Mouse (Mus musculus): Measurements from ENCODE around the gene Gemin7.
A peak's percentile ranks its signal among the peaks of the same experiment; 100 is the strongest.

The Gemin7 gene

DNA sequence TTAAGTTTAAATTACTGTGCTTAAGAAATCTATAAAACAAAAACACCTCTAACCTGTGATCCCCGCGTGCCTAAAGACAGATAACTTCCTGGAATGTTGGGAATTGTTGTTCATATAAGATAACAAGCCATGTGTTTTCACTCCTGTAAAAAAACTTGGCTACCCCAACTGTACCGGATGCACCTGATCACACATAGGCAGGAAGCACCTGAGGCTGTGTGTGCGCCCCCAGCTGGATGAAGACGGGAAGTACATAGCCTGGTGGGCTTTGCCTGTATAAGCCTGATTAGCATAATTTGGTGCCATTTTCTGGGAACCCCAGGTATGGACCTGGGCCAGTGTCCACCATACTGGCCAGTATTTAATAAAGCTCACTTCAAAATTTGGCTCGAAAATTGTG, 33.8 kb downstream of the Gemin7 start:
- DNase-seq: peak in 1 of 2 experiments; percentile 44

DNA sequence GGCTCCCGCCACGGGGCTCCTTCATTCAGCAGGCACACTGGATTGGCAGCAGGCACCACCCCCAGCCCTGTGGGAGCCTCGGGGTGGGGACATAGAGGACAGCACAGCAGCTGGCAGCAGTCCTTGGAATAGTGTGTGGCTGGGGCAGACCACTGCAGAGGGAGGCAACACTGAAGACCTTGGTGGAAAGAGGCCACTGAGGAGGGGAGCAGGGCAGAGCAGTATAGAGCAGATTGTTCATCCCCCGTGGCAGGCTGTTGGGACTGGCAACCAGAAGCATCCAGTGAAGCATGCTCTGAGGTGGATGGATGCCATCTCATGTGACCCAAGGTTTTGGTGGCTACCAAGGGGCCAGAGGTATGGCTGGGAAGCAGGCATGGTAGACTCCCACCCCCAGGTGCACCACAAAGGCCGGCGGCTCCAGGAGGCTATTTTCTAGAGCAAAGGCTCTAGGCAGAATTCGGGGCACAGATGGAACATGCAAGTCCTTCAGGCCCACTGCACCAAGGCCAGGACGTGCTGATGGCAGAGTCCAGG, 35.2 kb downstream of the Gemin7 start:
- DNase-seq: no peak

DNA sequence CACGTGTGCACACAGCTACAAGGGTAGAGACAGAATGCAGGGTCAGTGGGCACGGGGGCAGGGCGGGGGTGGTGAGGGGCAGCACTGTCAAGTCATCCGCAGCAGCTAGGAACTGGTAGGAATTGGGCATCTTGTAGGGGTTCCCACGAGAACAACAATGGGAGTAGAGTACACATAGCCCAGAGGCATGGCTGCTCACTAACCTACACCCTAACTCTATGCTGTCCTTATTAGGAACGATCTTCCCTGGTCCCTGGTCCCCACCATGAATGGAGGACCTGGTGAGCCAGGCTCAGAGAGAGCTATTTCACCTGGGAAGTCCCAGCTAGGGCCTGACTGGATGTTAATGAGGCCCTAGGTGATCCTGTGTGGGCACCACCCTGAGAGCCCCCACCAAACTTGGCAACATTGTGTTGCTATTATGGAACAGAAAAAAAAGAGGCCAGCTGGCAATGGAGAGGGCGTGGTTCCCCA, 35.7 kb downstream of the Gemin7 start:
- DNase-seq: no peak

DNA sequence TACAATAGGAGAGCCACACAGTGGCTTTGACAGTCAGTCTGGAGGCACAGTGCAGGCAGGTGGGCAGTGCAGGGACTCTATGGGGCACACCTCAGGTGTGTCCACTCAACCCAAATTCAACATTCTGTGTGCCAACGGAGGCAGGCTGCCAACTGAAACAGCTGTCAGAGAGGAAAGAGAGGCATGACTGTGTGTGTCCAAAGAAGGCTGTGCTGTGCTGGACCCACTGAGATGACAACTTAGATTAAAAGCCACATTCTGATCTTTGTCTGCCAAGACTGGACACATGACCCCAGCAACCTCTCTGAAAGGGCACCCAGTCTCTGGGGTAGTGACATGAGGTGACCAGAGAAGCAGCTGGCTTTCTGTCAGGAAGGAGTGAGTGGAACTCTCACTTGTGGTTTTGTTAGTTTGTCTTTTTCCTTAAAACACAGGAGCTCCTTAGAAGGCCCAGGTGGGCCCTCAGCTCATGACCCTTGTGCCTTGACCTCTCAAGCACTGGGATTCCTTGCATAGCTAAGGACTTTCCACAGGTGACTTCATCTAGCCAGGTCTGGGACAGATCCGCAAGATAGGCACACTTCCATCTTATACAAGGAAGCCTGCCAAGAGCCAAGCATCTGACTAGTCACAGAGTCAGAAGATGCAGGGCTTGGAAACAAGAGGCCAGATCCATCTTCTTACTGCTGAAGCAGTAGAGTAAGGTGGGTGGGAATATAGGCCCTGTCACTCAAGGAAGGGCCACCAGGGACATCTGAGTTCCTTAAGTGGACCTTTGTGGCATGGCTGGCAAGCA, 36.4 kb downstream of the Gemin7 start:
- DNase-seq: peak; percentile 28 to 49

DNA sequence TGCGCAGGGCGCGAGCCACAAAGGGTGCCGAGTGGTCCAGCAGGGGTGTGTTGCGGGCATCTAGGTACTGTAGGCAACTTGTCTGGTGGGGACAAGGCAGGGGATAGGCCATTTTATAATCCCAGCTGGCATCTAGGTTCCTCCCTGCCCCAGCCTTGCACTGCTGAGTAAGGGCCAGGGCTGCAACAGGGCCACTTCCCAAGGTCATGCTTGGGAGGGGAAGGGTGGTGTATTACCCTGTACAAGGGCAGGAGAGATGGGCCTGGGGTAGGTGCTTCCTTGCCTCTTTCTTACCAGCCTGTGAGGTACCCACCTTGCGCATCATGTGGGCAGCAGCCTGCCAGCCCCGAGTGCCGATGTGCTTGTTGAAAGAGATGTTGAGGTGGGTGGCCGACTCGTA, 42.7 kb downstream of the Gemin7 start:
- DNase-seq: no peak

DNA sequence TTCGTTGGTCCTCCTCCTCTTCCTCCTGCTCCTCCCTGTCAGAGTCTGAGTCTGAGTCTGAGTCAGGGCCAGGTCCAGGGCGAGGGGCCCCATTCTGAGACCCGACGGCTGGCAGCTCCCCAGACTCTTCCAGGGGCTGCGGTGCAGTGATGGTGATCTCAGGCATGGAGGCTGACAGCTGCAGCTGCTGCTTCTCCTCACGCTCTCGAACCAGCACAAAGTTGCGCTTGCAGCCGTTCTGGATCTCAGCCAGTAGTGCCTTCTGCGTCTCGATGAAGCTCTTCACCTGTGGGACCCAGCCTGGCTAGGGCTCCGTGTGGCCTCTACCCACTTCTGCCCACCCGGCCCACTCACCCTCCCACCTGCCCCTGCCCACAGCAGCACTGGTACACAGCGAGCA, 45.2 kb downstream of the Gemin7 start:
- no peak for DNase-seq

DNA sequence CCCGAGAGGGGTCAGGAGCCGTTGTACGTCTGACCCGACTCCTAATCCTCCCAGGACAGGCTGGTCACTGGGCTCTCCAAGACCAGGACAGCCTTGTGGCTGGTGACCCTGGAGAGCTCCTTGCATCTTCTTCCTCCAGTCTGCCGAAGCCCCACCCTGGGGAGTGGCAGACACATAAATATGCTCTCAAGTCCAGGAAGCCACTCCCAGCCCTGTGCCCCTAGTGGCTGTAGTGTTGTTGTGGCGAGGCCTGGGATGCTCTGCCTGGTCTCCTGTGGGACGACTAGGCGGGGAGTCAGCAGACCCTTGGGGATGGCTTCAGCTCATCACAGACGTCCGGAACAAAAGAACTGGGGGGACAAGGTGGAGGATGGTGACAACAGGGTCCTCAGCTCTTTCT, 46.3 kb downstream of the Gemin7 start:
- no peak for DNase-seq

DNA sequence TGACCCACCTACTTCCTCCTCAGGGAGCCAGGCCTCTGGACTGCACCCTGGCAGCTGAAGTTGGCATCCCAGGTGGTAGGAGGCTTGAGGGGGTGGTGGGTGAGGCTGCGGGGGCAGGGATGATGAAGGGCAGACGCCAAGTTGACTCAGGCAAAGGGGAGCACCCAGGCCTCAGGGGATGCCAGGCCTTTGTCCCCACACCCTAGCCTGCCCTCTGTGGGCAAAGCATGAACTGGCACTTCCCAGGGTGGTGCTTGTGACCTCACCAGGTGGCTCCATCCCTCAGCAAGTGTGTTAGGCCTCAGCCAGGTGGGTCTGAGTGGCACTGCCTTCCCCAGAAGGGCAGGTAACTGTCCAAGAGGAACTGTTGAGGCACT, 52.3 kb downstream of the Gemin7 start:
- no peak for DNase-seq

DNA sequence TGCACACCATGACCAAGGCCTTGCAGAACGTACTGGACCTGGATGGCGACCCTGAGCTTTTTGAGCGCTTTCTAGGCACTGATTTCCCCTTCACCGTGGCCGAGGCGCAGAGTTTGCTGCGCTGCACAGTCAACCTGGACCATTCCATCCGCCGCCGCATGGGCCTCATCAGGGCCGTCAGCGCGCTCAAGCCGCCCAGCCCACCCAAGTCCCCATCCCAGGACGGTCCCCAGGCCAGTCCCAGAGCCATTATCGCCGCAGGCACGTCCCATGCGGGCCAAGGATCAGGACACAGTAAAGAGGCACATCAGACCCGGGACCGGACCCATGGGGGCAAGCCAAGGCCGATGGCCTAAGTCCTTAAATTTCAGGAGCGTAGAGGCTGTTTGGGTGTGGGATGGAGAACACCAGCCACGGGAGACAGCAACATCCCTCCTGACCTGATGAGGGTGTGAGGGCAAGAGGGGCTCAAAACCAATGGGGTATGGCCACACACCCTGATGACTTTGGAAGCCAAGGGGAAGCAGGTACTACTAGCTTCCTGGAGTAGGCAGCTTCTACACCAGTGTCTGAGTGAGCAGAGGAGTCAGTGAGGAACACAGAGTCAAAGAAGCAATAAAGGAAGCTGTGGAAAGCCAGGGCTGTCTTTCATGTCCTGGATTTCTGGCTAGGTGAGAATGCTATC, 52.8 kb downstream of the Gemin7 start:
- DNase-seq: no peak

DNA sequence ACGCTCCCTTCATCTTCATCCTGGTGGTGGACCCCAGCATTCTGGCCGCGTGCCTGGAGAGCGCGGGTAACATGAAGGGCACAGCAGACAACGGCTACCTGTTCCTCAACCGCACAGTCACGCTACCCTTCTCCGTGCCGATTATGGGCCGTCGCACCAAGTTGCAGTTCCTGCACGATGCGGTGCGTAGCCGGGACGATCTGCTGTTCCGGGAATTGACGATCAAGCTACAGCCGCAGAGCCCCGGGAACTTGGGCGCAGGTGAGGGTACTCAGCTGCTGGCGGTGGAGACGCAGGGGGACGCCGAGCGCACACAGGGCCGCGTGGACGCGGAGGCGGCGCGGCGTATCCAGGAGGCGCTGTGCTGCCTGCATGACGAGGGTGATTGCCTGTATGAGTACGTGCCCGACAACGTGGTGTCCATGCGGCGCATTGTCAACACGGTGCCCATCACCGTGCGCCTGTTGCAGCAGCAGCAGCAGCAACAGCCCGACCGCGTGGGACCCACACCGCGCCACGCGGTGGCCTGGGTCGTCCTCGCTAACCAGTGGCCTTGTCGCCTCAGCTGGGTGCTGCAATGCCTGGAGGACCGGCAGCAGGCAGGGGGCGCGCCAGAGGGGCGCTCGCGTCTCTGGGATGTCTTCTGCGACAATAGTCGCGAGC, 53.5 kb downstream of the Gemin7 start:
- peak; percentile 76 to 77 for DNase-seq

DNA sequence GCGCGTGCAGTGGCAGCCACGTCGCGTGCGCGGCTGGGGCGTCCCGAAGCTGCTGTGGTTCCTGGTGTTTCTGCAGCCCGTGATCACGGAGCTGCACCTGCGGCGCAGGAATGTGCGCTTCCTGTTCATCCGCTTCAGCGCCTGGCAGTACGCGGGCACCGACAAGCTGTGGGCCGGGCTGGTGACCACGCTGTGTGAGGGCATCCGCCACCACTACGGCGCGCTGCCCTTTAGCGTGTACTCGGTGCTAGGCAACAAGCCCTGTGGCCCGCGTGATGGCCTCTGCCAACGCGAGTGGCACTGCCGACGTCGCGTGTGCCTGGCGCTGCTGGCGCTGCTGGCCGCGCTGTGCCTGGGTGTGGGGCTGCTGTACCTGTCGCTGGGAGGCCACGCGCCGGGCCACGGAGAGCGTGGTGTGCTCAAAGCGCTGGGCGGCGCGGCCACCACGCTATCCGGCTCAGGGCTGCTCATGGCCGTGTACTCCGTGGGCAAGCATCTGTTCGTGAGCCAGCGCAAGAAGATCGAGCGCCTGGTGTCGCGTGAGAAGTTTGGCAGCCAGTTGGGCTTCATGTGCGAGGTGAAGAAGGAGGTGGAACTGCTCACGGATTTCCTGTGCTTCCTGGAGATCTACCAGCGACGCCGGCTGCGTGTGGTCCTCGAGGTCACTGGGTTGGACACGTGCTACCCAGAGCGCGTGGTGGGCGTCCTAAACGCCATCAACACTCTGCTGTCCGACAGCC, 54.2 kb downstream of the Gemin7 start:
- no peak for DNase-seq

DNA sequence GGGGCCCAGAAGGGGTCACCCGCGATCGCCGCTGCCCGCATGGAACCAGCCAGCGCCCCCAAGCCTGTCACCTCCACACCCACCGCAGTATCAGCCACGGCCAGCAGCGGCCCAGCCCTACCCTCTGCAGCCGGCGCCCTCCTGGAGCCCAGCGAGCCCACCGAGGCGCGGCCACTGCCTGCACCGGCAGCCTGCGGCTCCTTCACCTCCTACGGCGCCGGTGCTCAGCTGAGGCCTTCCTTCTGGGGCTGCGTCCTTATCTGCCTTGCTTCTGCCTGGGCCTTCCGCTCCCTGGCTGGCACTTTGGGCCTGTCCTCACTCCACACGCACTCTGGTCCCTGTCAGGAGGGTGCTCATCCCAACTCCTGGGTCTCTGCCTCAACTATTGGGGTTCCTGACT, 57.4 kb downstream of the Gemin7 start:
- DNase-seq: no peak

DNA sequence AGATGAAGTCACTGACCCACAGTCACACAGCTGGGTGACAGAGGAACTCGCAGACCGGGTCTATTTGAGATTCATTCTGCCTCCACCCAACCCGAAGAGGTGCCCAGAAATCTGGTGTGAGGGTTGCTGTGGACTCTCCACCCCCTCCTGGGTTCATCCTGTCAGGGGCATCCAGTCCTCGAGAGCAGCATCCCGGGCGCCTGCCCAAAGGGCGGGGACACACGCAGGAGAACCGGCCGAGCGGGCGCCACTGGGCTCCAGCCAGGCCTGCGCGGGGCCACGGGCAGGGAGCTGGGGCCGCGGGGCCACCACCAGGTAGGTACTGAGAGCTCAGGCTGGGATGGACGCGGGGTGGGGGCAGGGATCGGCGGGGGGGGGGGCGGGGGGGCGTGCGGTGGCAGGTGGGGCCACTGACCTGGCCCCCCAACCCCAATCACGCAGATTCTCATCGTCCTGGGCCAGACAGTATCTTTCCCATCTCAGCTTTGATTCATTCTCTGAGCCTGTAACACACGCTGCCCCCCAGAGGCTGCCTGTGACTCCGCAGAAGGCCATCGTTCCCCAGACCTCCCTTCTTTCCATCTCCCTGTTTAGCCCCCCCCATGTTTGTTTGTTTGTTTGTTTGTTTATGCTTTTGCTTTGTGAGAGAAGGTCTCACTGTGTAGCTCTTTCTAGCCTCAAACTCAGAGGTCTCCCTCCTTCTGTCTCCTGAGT, 59.6 kb downstream of the Gemin7 start, which contains the start of gene Nkpd1:
TSS of gene Nkpd1 (plus strand) at position 187 of the 714 bp plus-strand sequence.
- DNase-seq: peak in 1 of 2 experiments; percentile 51

Data from lung, postnatal 4 days (tissue).